Mouse (Mus musculus): ENCODE data around the gene E130308A19Rik.

The E130308A19Rik gene

GRCm38 (mm10) chr4:59639163-59639562 is 13.2 kb downstream of the E130308A19Rik start:
- DNase-seq (ENCODE audit: low read depth, low spot score), result no peak

DNA sequence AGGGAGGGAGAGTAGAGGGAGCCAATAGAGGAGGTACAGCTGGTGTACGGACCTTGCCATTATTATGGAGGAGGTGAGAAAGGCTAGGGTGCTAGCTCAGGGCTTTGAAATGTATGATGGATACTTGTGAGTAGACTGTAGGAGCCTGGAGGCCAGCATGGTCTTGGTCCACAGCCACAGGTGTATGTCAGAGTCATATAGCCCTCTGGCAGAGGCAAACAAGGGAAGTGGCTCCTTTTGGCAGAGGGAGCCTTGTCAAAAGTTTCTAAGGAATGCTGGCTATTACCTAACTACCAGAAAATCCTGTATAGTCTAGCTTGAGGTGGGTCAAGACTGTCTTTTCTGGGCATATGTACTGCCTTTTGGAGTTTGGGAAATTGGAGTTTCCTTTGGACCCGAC is 14.7 kb downstream of the E130308A19Rik start:
- no peak for DNase-seq (ENCODE audit: low read depth, low spot score)

GRCm38 (mm10) chr4:59642039-59642438 is 16.0 kb downstream of the E130308A19Rik start:
- no peak for DNase-seq (ENCODE audit: low read depth, low spot score)

DNA sequence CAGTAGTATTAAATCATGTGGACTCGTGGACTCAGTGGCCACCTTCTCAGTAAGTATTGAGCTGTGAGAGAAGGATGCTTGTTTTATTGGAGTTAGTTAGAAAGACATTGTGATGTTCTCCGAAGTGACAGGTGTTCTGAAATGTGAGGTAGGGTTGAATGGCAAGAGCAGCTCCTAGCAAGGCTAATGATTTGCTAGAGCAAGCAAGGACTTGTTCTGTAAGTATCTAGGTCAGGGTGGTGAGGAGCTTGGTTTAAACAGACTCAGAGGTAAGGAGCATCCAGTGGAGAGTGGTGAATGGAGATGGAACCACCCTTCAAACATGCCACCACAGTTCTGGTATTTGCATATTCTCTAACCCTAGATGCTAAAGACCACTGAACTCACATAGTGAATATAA is 16.6 kb downstream of the E130308A19Rik start:
- DNase-seq (ENCODE audit: low read depth, low spot score), result no peak

DNA sequence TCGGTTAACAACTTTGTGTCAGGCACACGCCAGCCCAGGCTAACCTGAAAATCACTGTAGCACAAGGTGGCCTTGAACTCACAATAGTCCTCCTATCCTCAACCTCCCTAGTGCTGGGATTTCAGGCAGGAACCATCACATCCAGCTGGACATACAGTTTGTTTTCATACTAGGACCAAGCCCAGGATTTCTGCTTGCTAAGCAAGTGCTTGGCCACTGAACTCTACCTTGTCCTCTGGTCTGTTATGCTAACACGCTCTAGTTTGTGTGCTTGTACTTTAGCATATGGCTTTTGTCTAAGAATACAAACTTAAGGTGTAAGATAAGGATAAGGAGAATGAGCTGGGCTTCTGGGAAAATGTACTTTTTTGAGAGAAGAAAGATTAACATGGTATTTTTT is 18.4 kb downstream of the E130308A19Rik start:
- no peak for DNase-seq (ENCODE audit: low read depth, low spot score)

GRCm38 (mm10) chr4:59644992-59645391 is 19.0 kb downstream of the E130308A19Rik start:
- no peak for DNase-seq (ENCODE audit: low read depth, low spot score)

DNA sequence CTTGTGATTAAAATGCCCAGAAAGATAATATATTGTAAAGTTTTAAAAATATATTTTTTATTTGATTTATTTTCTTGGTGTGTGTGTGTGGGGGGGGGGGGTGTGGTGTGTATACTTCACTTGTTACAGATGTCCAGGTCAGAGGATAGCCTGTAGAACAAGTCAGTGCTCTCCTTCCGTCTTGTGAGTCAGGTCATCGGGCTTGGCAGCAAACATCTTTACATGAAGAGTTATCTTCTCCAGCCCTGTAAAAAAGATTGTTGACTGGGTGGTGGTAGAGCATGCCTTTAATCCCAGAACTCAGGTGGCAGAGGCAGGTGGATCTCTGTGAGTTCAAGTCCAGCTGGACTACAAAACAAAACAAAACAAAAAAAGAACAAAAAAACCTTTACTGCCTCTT is 19.6 kb downstream of the E130308A19Rik start:
- DNase-seq (ENCODE audit: low read depth, low spot score), result no peak

- DNase-seq (ENCODE audit: low read depth, low spot score), result no peak
These were observed 20.1 kb downstream of the E130308A19Rik start for GRCm38 (mm10) chr4:59646020-59646696.

GRCm38 (mm10) chr4:59649119-59649518 is 23.1 kb downstream of the E130308A19Rik start:
- DNase-seq (ENCODE audit: low read depth, low spot score), result no peak

DNA sequence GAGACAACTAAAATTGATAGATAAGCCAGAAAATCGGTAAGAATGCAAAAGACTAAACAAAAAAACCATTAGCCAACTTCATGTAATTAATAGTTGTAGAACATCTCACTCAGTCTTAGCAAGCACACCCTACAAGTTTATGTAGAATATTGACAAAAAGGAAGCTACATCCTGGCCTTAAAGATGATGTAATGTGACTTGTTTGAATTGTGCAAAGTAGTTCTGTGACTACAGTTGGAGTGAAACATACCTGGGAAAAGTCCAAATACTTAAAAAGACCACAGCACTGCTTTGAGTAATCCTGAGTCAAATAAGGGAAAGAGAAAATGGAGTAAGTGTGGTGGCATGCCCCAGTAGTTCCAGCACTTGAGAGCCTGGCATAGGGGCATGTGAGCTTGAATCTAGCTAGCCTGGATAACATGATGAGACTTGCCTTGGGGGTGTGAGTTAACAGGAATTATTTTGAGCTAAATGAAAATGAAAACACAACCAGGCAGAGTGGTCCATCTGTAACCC is 26.2 kb downstream of the E130308A19Rik start:
- DNase-seq (ENCODE audit: low read depth, low spot score), result no peak

DNA sequence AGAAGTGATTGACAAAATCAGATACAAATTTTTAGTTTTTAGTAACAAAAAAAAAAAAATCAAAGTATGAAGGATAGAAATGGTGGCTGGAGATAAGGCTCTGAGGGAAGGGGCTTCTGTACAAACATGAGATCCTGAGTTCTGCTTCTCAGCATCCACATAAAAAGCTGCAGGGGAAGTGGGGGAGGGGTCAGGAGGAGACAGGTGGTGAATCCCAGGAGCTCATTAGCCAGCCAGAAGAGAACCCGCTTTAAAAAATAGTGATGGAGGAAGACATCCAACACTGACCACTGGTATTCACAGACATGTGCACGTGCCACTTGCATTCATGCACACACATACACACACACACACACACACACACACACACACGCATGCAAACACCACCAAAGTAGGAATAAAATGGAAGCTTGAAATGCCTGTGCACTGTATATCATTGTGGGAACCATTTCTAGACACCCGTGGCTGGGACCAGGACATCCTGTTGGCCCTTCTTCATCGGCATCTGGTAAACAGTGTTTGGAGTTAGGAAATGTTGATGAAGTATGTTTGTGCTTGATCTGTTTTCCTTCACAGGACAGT is 30.1 kb downstream of the E130308A19Rik start:
- DNase-seq (ENCODE audit: low read depth, low spot score), result no peak

- no peak for DNase-seq (ENCODE audit: low read depth, low spot score)
These were observed 36.2 kb downstream of the E130308A19Rik start for GRCm38 (mm10) chr4:59662163-59662562.

GRCm38 (mm10) chr4:59663451-59663850 is 37.4 kb downstream of the E130308A19Rik start:
- no peak for DNase-seq (ENCODE audit: low read depth, low spot score)

DNA sequence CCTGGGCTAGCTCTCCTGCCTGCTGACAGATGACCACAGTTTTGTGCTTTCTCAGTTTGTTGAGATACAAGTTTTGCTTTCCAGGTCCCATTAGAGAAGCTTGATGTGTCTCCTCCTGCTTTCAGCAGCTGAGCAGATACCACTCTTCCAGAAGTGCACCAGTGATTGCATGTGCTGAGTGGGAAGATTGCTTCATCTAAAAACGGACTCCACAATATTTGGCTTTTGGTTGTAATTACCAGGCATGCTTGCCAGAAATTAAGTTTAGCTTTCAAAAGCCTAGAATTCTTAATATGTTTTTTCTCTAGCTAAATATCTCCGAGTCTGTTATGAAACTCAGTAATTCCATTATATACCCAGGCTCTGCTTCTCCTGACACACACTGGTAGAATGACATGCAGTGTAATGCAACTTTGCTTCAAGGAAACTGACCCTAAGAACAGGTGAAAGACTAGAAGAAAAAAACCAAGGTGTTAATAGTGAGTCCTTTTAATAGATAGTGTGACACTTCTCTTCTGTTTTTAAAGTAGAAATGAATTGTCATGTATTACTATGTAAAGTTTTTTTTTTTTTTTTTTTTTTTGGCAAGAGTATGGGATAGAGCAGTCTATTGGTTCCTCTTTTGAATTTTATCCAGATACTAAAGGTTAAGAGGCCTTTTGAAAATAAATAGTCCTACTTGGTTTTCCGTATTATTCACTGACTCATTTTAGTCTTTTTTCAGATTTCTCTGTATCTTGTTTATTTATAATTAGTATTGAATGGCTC is 40.7 kb downstream of the E130308A19Rik start:
- no peak for DNase-seq (ENCODE audit: low read depth, low spot score)

GRCm38 (mm10) chr4:59668050-59668449 is 42.0 kb downstream of the E130308A19Rik start:
- peak; percentile 41 for DNase-seq (ENCODE audit: low read depth, low spot score)

GRCm38 (mm10) chr4:59669131-59669530 is 43.1 kb downstream of the E130308A19Rik start:
- DNase-seq (ENCODE audit: low read depth, low spot score), result no peak

- DNase-seq (ENCODE audit: low read depth, low spot score), result no peak
These were observed 44.0 kb downstream of the E130308A19Rik start for GRCm38 (mm10) chr4:59670015-59670414.

- no peak for DNase-seq (ENCODE audit: low read depth, low spot score)
These were observed 47.6 kb downstream of the E130308A19Rik start for GRCm38 (mm10) chr4:59673423-59674117.

GRCm38 (mm10) chr4:59674929-59675679 is 49.1 kb downstream of the E130308A19Rik start:
- no peak for DNase-seq (ENCODE audit: low read depth, low spot score)

DNA sequence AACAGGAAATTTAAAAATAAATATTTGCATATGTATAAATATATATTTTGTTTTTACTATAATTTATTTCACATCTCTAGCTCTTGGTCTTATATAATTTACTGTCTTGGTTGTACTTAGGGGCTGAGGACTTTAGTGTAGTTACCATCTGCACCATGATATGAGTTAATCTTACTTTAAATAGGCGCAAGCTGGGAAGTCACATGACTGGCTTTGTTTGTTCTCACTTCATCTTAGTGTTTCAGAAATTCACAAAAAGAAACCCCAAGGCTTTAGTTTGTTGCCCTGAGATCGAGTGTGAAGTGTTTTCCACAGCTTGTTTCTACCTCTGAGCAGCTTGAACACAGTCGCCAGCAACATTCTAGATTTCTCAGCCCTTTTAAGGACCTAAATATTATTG is 49.7 kb downstream of the E130308A19Rik start:
- no peak for DNase-seq (ENCODE audit: low read depth, low spot score)

- DNase-seq (ENCODE audit: low read depth, low spot score), result no peak
These were observed 55.4 kb downstream of the E130308A19Rik start for GRCm38 (mm10) chr4:59681383-59681782.

Measured in mesoderm, embryonic 11.5 days (tissue).